Mouse (Mus musculus) CH12F3 (cell line): Measurements from ENCODE around the gene Ankfn1.

Experiments
- in situ Hi-C: fragments of 300-500 bp; cut with MboI; formaldehyde crosslinking; loops from 2 replicates; pipeline ENCODE4 v1.14.3; 2020; ENCODE audit warnings: low sequenced_read_pairs

The Ankfn1 gene

DNA sequence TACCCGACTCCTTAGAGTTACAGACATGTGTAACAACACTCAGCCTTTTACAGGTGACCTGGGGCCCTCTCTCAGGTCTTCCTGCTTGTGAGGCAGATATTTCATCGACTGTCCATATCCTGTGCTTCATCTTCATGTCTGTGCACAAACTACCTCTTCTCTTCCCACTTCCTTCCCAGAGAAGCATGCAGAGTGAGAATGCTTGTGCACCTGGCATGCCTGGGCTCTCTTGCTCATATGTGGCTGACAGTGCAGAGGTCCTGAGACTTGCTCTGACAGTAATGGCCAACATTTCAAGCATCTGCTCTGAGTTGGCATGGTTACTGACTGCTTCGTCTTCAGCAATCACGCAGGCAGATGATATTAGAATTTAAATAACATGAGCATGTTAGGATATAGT lies 83.8 kb downstream of the Ankfn1 start:
- in situ Hi-C loops, result no loop called here

DNA sequence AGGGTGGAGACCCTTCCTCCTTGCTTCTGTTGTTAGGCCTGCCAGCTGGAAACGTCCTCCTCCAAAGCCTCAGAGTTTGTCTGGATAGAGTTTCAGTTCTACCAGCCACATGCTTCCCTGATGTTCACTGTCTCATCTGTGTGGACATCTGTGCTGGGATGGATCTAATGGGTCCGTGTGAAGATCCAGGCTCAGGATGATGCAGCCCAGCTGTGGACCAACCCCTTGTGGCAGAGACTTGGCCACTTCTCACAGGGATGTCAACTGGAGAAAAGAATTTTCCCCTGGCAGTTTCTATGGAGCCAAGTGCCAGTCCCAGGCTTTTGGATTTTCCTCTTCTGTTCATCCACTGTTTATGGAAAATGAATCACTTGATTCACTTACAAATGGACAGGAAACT lies 100.5 kb downstream of the Ankfn1 start:
- in situ Hi-C loops, result no loop called here

DNA sequence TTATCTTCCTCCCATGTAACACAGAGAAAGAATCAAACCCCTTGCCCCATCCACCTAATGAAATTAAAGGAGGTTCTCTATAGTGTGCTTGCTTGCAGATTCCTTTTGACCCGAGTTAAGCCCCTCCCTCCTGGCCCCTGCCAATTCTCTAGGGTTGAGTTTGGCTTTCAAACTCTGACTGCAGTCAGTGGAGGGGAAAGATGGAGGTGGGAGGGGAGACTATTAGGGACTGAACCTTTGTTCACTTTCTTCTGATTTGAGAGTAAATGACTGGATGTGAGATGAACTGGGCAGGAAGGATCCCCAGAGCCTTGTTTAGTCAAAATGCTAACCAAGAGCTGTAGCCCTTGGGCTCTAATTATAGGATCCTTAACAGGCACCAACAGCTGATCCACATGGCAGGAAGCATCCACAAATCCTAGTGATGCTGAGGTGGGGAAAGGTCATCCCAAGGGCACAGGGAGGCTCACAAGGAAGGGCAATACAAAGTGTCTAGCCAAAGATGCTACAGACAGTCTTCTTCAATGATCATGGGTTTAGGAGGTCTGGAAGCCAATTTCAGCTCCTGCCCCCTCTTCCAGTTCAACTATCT lies 103.4 kb downstream of the Ankfn1 start:
- in situ Hi-C loops, result no loop called here

DNA sequence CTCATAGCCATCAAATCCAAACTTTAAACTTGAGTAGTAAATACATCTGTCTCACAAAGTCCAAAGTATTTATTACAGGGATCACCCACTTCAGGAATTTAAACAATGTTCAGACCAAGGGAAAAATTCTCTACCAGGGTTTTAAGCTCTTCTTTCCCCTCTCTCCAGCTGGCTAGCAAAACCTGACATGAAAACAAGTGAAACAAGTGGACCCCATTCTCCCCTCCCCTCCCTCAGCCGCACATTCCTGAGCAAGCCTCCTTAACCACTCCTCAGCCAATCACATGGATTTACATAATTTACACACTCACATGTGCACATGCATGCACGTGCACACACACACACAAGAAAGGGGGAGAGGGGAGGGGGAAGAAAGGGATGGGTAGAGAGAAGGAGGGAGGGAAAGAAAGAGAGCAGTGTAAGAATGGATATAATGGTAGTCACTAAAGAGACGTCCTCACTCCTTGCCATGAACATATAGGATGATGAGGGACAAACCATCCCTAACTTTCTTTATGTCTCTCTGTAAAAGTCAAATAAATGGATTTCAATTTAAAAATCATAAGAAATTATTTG lies 104.9 kb downstream of the Ankfn1 start:
- in situ Hi-C loops, result no loop called here

DNA sequence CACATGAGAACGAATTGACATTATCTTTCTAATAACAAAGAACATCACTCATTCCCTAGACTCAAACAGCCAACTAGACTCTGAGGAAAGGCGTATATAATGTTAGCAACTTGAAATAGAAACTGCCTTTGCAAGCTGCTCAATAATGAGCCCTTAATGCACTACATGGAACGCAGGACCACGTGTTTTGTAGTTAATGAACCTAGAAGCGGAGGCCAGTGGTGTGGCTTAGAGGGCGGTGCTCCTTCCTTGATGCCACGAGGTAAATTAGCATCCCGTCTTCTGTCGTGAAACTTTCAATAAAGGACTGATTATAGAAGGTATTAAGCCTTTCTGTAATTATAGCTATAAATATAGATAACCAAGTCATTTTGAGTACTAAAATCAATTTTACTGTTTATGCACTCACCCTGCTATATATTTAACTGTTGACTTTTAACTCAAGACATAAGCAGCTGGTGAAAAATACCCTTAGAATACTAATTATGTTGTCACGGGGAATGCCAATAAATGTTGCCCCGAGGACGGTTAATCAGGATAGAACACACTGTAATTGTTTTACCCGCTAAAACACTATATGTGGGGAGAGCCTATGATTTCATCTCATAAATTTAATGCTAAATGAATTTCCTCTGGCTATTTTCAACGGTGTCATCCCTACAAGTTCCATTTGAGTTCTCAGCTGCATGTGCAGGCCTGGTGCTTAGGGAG lies 112.1 kb downstream of the Ankfn1 start:
- in situ Hi-C loops, result no loop called here

DNA sequence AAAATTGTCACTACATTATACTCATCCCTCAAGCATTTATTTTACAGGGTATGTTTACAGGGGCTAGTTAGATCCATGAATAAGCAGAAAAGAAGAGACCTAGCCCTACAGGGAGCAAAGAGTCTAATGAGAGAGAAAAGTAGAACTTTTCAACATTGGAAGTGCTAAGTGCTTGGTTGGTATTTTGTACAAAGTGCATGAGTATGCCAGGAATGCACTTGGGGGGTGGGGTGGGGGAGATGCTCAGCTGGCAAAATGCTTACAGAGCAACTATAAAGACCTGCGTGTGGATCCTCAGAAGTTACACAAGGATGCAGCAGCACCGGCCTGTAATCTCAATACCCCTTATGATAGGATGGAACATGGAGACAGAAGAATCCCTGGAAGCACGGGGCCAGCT lies 118.4 kb downstream of the Ankfn1 start:
- in situ Hi-C loops, result no loop called here

DNA sequence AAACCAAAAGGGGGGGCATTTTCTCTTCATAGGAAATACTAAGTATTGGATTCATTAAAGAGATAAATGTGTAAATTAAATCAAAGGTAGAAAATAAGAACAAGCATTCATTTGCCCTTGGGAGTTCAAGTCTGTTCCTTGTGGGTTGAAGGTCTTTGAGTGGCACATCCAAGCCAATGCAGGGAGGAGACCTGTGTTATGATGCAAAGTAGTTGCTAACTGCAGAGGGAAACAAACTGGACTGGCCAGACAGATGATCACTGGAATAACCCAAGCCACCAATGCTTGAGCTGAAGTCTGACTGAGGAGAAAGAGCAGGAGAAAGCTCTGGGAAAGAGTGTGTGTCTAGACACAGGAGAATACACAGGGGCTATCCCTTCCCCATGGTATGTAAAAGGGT lies 120.9 kb downstream of the Ankfn1 start:
- in situ Hi-C loops, result no loop called here

DNA sequence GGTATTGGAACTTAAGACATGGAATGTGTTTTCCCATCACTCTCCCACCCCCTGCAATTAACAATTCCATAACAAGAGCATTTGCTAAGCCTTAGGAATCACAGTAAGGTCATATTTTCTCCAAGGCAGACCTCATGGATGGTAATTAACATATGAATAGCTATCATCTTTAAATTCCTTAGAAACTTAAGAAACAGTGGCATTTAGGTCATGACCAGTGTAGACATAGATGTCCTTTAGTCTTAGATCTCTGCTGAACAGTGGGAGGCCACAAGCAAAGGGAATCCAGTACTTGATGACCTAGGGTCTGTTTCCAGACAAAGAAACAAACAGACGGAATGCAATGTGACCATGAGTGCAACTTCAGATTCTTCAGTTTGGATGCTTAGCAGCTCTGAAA lies 141.7 kb downstream of the Ankfn1 start:
- in situ Hi-C loops, result no loop called here

DNA sequence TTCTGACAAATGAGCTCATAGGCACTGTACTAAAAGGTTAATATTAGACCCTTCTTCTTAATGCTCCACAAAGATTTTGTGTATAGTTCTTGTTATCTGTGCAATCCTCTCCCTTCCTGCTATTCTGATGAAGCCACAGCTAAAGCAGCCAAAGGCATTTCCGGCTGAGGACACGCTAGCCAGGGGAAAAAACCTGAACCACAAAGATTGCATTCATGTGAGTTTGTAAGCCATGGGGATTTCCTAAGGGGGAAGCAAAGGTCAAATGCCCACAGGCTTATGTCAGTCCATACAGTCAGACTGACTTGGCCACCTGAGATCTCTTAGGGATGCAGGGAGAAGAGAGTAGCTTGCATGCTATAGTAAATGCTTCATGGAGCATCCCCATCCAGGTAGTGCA lies 146.1 kb downstream of the Ankfn1 start:
- in situ Hi-C loops, result no loop called here

DNA sequence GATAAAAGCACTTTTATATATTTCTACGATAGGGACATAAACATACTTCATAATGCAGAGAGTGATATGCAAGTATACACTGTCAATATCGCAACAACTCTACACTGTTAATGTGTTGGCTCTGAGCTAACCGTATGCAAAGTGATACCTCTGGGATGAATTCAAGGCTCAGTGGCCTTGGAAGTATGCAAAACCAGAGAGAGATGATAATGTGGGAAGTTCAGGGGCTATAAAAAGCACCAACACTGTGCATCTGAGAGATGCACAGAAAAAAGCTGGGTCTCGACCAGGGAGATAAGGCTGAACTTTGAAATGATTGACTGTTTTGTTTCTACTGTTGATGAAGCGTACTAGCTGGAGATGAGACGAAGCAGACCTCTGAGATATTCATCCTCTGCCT lies 148.9 kb downstream of the Ankfn1 start:
- in situ Hi-C loops, result no loop called here

DNA sequence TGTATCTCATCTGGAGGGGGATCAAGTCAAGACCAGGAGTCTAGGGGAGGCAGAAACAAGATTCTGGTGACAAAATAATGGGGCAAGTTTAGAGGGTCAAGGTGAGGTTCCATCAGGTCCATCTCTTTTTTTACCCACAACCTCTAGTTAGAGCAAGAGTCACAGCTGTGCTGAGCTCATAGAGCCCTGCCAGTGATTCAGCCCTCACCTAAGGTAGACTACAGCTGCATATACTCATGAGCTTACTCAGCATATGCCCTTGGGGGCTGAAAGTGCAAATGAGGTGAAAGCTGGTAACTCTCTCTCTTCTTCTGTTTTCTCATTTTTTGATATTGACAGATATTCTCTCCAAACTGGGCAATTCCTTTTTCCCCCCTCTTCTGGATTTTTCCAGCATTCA lies 150.2 kb downstream of the Ankfn1 start:
- in situ Hi-C loops, result no loop called here

DNA sequence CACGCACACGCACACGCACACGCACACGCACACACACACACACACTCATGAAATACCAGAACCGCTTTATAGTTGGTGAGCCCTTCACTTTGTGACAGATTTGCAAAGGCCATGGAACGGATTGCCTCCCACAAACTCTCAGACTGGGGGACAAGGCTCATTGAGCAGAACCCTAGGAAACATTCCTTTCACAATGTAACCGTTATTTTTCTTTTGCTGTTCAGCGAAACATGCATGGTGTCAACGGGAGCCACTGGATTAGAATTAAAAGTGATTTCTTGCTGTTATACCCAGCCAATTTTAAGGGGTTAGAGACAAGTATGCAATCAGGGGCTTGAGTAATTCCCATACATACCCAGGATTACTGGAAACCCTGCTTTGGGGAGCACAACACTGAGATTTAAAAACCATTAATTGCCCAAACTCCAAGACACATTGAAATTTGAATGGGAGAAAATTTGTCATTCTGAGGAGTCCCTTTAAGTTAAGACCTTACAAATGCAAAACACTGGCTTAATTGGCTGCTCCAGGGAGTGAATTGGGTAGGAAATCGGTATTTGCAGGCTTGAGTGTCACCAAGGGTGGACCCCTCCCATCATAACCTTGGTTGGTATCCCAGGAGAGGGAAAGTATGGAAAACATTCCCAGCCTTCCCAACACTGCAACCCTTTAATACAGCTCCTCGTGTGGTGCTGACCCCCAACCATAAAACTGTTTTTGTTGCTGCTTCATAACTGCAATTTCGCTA lies 153.6 kb downstream of the Ankfn1 start:
- in situ Hi-C loops, result no loop called here

DNA sequence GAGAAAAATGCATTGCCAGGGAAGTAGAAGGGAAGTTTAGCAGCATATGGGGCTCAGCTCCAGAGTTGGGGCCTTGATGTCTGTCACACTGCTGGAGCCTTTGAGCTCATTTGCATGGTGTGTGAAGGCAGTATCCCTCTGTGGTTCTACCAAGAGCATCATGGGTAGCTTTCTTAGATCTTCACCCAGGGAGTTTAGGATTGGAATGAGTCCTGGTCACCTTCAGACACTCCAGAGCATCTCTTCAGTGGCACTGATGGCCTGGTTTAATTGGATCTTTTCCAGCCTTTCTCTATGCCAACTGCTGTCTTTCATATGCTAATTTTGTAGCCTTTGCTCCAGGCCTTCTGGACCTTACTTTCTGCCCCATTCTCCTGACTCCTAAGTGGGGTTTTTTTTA lies 157.5 kb downstream of the Ankfn1 start:
- in situ Hi-C loops, result no loop called here

DNA sequence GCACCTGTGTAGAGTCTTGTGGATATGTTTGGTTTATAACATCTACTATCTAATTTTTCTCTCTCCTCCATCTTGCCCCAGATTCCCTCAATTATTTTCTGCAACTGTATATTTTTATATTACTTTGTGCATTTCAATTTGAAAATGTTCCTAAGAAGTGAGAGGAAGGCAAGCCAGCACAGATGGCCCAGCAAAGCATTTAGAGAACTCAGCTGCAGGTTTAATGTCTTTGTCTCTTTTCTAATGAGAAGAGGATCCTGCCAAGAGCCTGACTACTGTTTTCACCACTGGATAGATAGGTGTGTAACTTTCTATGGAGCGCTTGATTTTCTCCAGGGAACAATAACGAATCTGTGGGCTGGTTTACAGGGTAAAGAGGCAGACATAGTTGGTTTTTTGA lies 161.6 kb downstream of the Ankfn1 start:
- in situ Hi-C loops, result no loop called here

DNA sequence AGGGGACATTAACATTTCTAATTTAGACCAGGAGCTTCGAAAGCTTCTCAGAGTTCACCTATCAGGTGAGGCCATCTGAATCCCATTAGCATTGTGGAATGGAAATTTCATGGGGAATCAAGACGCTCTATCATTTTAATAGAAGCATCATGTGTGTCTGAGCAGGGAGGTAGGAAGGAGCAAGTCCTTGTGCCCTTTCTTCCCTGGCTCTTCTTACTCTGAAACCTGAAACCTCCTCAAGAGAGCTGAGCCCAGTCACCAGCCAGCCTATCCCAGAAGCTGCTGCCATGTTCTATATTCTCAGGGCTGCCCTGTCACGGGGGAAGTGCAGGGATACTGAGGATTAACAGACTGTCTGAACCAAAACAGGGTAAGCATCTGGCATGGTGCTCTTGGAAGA lies 165.9 kb downstream of the Ankfn1 start:
- in situ Hi-C loops, result no loop called here

DNA sequence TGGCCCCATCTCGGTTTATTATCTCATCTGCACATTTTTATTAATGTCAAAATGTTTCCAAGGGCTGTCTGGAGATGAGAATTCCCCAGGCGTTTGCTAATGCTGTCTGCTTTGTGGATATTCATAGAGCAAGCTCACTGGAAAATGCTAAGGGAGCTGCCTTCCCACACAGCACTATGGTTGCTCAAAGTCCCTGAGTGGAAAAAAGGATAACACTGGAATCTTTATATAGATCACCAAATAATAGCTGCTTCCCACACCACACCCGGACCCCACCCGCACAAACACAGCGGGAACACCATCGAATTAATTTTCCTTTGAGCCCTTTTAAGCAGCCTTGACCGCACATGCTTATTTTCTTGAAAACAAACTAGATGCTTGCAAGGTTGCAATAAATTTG lies 169.4 kb downstream of the Ankfn1 start:
- in situ Hi-C loops, result no loop called here

DNA sequence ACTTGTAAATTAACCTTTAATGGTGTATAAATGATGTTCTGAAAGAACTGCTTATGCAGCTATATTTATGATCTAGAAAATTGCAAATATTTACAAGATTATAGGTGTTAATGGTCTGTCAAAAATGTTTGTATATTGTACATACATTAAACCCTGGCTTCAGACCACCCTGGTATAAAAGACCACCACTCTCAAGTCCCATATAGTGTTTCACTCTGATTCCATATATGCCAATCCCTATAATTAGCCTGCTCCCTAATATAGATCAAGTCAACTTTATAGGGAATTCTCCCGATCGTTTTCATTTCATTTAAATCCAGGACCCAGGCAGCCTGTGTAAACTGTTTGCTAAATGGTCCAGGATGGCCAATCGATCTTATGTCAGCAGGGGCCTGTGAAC lies 170.2 kb downstream of the Ankfn1 start:
- in situ Hi-C loops, result no loop called here

DNA sequence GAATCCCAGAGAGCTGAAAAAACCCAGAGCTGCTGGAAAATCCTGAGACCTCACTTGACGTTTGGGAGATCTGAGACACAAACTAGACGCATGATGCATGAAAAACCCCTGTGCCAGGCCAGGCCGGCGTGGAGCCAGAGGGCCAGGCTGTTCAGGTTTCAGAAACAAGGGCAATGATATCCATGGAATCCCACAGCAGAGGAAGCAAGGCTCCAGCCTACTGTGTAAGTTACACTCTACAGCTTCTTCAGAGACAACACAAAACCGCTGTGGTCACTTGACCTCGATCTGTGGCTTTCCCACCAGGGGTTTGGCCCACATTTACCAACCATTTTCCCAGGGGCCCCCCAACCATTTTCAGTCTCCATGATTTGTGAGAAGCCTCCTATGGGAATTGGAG lies 171.1 kb downstream of the Ankfn1 start:
- in situ Hi-C loops, result no loop called here

DNA sequence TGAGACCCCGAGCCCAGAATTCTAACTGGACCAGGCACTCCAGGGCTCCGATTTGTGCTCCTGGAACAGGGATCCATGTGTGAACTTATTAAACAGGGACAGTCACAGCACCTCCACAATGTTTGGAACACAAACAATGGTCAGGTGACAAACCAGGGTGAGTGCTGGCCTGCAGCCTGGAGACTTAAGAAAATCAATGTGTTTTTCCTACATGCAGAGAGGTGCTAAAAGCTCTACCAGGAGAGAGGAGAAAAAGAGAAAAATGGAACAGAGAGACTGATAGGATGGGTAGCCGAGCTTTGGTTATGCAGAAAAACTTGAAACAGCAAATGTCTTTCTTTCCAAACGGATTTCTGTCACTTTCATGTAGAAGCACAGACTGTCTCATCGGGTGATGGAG lies 174.5 kb downstream of the Ankfn1 start:
- in situ Hi-C loops, result no loop called here

DNA sequence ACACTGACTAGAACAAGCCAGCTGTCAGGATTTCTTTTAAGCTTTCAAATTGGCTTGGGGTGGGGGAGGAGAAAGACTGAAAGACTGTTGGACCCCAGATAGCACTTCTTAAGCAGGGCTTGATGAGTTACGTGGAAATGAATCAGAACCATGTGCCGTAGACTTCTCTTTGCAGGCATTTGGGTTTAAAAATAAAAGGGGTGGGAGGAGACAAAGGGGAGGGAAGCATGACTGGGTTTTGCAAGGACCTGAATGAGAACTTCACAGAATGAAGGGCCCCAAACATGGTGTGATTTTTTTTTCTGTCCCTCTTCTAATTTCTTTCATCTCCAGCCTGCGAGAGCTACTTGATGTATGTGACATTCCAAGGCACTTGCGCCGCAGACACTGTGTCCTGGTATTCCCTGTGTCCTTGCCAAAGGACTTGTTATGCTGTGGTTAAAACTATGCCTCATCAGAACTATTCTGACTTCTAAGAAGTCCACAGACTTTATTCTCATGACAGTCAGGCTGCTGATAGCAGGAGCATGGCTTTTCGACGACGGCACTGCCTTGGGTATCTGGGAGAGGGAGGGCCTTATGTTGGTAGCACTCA lies 176.4 kb downstream of the Ankfn1 start:
- in situ Hi-C loops, result no loop called here

DNA sequence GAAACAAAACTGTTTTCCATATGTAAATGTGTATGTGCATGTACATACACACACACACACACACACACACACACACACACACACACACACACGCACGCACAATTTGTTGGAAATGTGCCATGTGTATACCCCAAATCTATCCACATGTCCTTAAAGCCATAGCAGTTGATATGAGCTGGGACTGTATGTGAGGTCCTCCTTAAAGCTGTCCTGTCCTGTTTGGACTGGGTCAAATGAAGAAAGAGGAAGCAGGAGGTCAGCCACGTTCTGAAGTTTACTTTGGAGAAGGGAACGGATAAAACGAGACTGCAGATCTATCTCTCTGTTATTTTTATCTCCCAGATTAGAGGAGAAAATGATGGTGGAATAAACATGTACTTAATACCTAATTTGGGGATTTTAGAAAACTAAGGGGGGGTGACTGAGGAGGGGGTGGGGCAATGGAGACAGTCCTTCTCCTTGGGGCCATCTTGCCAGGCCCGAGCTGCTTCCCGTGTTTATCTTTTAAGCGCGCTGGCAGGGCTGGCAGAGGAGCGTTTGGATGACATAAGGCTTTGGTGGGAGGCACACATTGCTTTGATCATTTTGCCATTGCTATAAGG lies 187.1 kb downstream of the Ankfn1 start:
- in situ Hi-C loops, result no loop called here
